Mouse (Mus musculus) midbrain, embryonic 11.5 days (tissue): ENCODE results near the gene Ehbp1. TPM values are rescaled to one million over a fixed set of nuclear protein-coding genes. Genes with fewer than 3 reads are reported as not detected.
A peak's percentile ranks its signal among the peaks of the same experiment; 100 is the strongest.

Experiments
- ATAC-seq: fragments of 200-750 bp; cut with Nextera tagmentation; 2 replicates; pipeline ENCODE4 v1.8.0; 2017; ENCODE audit warnings: moderate TSS enrichment, moderate library complexity; ENCODE audit not compliant: low FRiP score
- DNase-seq: peaks from one replicate; pipeline ENCODE4 v3.0.0; 2015; ENCODE audit warnings: low spot score; ENCODE audit errors: missing footprints
- H3K27ac ChIP-seq: fragments of 300-500 bp; sonication (generic); 2 replicates; pipeline ENCODE4 v1.5.1; 2014; ENCODE audit warnings: low read depth, low read length
- H3K27me3 ChIP-seq: fragments of 300-500 bp; sonication (generic); 2 replicates; pipeline ENCODE4 v1.6.1; 2014; ENCODE audit warnings: mild to moderate bottlenecking, low read length, moderate library complexity, mixed read lengths; ENCODE audit not compliant: control insufficient read depth, insufficient read depth
- H3K36me3 ChIP-seq: fragments of 300-500 bp; sonication (generic); 2 replicates; pipeline ENCODE4 v1.6.1; 2014; ENCODE audit warnings: mild to moderate bottlenecking, low read length, moderate library complexity, mixed read lengths; ENCODE audit not compliant: control insufficient read depth, insufficient read depth
- H3K4me1 ChIP-seq: fragments of 300-500 bp; sonication (generic); 2 replicates; pipeline ENCODE4 v1.6.1; 2014; ENCODE audit warnings: low read length; ENCODE audit not compliant: control insufficient read depth, insufficient read depth
- H3K4me2 ChIP-seq: fragments of 300-500 bp; sonication (generic); 2 replicates; pipeline ENCODE4 v1.6.1; 2014; ENCODE audit warnings: mild to moderate bottlenecking, moderate library complexity
- H3K4me3 ChIP-seq: fragments of 300-500 bp; sonication (generic); 2 replicates; pipeline ENCODE4 v1.5.1; 2014; ENCODE audit warnings: low read depth, low read length
- H3K9ac ChIP-seq: fragments of 300-500 bp; sonication (generic); 2 replicates; pipeline ENCODE4 v1.6.1; 2014; ENCODE audit warnings: low read length
- H3K9me3 ChIP-seq: fragments of 300-500 bp; sonication (generic); 2 replicates; pipeline ENCODE4 v1.6.1; 2016; ENCODE audit warnings: low read length; ENCODE audit not compliant: control insufficient read depth
- WGBS: fragments of 180-500 bp; shearing (Covaris S2); extraction: QIAGEN DNeasy Blood & Tissue Kit; methylation state at CpG from one replicate; pipeline ENCODE4 v1.1.7; 2014; 5-methylcytosine and 5-hydroxymethylcytosine counted together
- polyA plus RNA-seq: library from polyadenylated mRNA; unstranded; fragments of >200 nt; fragmentation: Nextera tagmentation; extraction: Ambion mirVana; gene quantifications from 2 replicates; pipeline ENCODE4 v1.2.1, GENCODE M21; 2014

The Ehbp1 gene
- polyA plus RNA-seq, 1 experiment from 2014 or later: 17.1 TPM

- ATAC-seq: no peak
- peak overlapping the region; percentile 74 for H3K4me2 ChIP-seq
- WGBS: under 1% methylated on average over 6 of the region's 6 CpGs
Measured at GRCm38 (mm10) chr11:22287513-22287900, 54.6 kb downstream of the Ehbp1 start.

GRCm38 (mm10) chr11:22286885-22287512 lies 55.1 kb downstream of the Ehbp1 start:
- Histone ChIP-seq H3K9me3 (no peaks in the 10 kb centered on the region), H3K27me3 (no peaks in the 10 kb centered on the region), H3K4me1 (peaks cover 19% of the 10 kb centered on the region), H3K27ac (peak overlapping the region; percentile 87), H3K36me3 (no peaks in the 10 kb centered on the region), H3K4me2 (peak overlapping the region; percentile 74), H3K4me3 (peak overlapping the region; percentile 75), H3K9ac (peak overlapping the region; percentile 88)
- DNase-seq (peak; percentile 99), ATAC-seq (peak; percentile 100)
- WGBS: 2% methylated on average over 36 of the region's 43 CpGs

More at GRCm38 (mm10) chr11:22287513-22287900, 54.6 kb downstream of the Ehbp1 start:
- Histone ChIP-seq H3K36me3 (no peaks in the 10 kb centered on the region), H3K4me3 (peak overlapping the region; percentile 45), H3K27me3 (no peaks in the 10 kb centered on the region), H3K27ac (peak overlapping the region; percentile 41), H3K9ac (peak overlapping the region; percentile 74), H3K9me3 (no peaks in the 10 kb centered on the region), H3K4me1 (peaks cover 19% of the 10 kb centered on the region)
- DNase-seq: no peak

- Histone ChIP-seq H3K27ac (peak overlapping the region; percentile 87), H3K4me3 (peak overlapping the region; percentile 75), H3K27me3 (no peaks in the 10 kb centered on the region), H3K4me2 (peak overlapping the region; percentile 74), H3K9me3 (no peaks in the 10 kb centered on the region), H3K9ac (peak overlapping the region; percentile 88), H3K36me3 (peaks cover 2% of the 10 kb centered on the region; the same call in 1 of the 2 replicates), H3K4me1 (peaks cover 19% of the 10 kb centered on the region)
- ATAC-seq (peak; percentile 82), DNase-seq (peak; percentile 97)
- under 1% methylated on average over 31 of the region's 39 CpGs for WGBS
Measured at GRCm38 (mm10) chr11:22286371-22286872, 55.7 kb downstream of the Ehbp1 start.

- H3K27me3 ChIP-seq: no peaks in the 10 kb centered on the region
- H3K9ac ChIP-seq: no peak overlapping the region
- H3K9me3 ChIP-seq: no peaks in the 10 kb centered on the region
- 93% methylated on average over 3 of the region's 3 CpGs for WGBS
- no peak overlapping the region for H3K4me3 ChIP-seq
- DNase-seq (no peak), ATAC-seq (no peak)
- no peaks in the 10 kb centered on the region for H3K4me1 ChIP-seq
- no peak overlapping the region for H3K4me2 ChIP-seq
- H3K27ac ChIP-seq: no peak overlapping the region
- peaks cover 3% of the 10 kb centered on the region; the same call in 1 of the 2 replicates for H3K36me3 ChIP-seq
Measured at GRCm38 (mm10) chr11:22276656-22277055, 65.4 kb downstream of the Ehbp1 start.

GRCm38 (mm10) chr11:22274144-22274543 lies 67.9 kb downstream of the Ehbp1 start:
- Histone ChIP-seq H3K4me2 (no peak overlapping the region), H3K9ac (no peak overlapping the region), H3K4me3 (no peak overlapping the region), H3K36me3 (0 out of 2 replicates have a peak, but pooled peaks cover 3% of the 10 kb centered on the region), H3K27ac (no peak overlapping the region), H3K4me1 (no peaks in the 10 kb centered on the region), H3K27me3 (no peaks in the 10 kb centered on the region), H3K9me3 (no peaks in the 10 kb centered on the region)
- DNase-seq: no peak
- no peak for ATAC-seq
- 94% methylated on average over 2 of the region's 2 CpGs for WGBS

GRCm38 (mm10) chr11:22273378-22273777 lies 68.7 kb downstream of the Ehbp1 start:
- Histone ChIP-seq H3K9me3 (no peaks in the 10 kb centered on the region), H3K36me3 (0 out of 2 replicates have a peak, but pooled peaks cover 3% of the 10 kb centered on the region), H3K4me1 (no peaks in the 10 kb centered on the region), H3K4me3 (no peak overlapping the region), H3K27me3 (no peaks in the 10 kb centered on the region), H3K27ac (no peak overlapping the region), H3K9ac (no peak overlapping the region), H3K4me2 (no peak overlapping the region)
- WGBS: 91% methylated on average over 7 of the region's 7 CpGs
- ATAC-seq: no peak
- no peak for DNase-seq

GRCm38 (mm10) chr11:22271889-22272288 lies 70.2 kb downstream of the Ehbp1 start:
- Histone ChIP-seq H3K36me3 (0 out of 2 replicates have a peak, but pooled peaks cover 3% of the 10 kb centered on the region), H3K27ac (no peak overlapping the region), H3K27me3 (no peaks in the 10 kb centered on the region), H3K9ac (no peak overlapping the region), H3K4me1 (no peaks in the 10 kb centered on the region), H3K4me3 (no peak overlapping the region), H3K9me3 (no peaks in the 10 kb centered on the region), H3K4me2 (no peak overlapping the region)
- 87% methylated on average over 3 of the region's 3 CpGs for WGBS
- DNase-seq: no peak
- ATAC-seq: no peak

- no peak for DNase-seq
- Histone ChIP-seq H3K27ac (no peak overlapping the region), H3K27me3 (no peaks in the 10 kb centered on the region), H3K4me2 (no peak overlapping the region), H3K9ac (no peak overlapping the region), H3K9me3 (no peaks in the 10 kb centered on the region), H3K4me1 (no peaks in the 10 kb centered on the region), H3K4me3 (no peak overlapping the region), H3K36me3 (no peaks in the 10 kb centered on the region)
- no peak for ATAC-seq
- WGBS: 86% methylated on average over 4 of the region's 4 CpGs
Measured at GRCm38 (mm10) chr11:22269643-22270042, 72.4 kb downstream of the Ehbp1 start.

- Histone ChIP-seq H3K4me2 (no peak overlapping the region), H3K36me3 (no peaks in the 10 kb centered on the region)
- ATAC-seq: no peak
Measured at GRCm38 (mm10) chr11:22269173-22269572, 72.9 kb downstream of the Ehbp1 start.

More at GRCm38 (mm10) chr11:22269173-22269572, 72.9 kb downstream of the Ehbp1 start:
- Histone ChIP-seq H3K4me1 (no peaks in the 10 kb centered on the region), H3K27ac (no peak overlapping the region), H3K27me3 (no peaks in the 10 kb centered on the region), H3K9me3 (no peaks in the 10 kb centered on the region), H3K9ac (no peak overlapping the region), H3K4me3 (no peak overlapping the region)
- DNase-seq: peak; percentile 53
- WGBS: 88% methylated on average over 3 of the region's 3 CpGs
